Mouse (Mus musculus): ENCODE measurements at regions not wholly inside any gene's neighbourhood (a gene's known extent, or its start where the extent isn't known, plus 50 kb on each side); places are given as distances from the start of the nearest gene placed in this dataset.

DNA sequence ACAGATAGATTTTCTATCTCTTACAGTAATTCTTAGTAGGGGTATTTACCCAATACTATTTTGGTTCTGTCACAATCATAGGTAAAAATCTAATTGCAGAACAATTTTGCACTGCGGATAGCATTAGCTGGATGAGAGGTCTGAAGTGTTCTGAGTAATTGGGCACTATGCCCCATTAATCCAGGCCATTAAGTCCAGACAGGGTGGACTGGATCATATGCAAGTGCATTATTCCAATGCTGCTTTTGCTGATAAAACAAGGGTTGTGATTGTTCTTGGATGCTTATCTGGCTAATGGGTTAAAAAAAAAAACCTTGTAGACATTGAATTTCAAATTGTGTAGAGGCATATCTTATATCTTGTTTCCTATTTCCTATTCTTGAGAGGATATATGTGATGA lies 1732.6 kb upstream of the Gm6569 start:
- no peak for DNase-seq (ENCODE audit: low read depth, low spot score)

DNA sequence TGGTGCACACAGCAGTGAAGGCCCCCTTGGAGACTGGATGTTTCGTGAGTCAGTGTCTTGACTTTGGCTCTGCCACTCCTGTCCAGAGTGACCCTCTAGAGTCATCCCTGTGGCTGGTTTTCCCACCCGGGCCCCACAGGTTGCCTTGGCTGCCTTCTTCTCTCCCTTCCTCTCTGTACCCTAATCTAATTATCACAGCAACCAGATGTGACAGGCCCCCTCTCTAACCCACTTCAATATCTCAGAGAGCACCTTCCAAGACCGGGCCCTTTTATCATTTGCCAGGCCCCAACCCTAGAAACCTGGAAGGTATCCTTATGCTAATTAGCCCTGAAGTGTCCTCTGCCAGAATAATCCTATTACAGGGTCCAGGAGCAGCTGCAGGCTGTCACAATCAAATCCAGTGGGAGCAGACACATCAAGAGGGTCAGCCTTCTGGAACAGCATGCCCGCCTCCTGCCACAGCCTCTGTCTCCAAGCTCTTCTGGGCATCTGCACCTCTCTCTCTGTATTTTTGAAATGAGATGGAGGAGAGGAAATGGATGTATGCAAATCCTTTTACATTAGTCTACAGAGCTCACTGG lies 1728.4 kb upstream of the Gm6569 start:
- DNase-seq (ENCODE audit: low read depth, low spot score): no peak

DNA sequence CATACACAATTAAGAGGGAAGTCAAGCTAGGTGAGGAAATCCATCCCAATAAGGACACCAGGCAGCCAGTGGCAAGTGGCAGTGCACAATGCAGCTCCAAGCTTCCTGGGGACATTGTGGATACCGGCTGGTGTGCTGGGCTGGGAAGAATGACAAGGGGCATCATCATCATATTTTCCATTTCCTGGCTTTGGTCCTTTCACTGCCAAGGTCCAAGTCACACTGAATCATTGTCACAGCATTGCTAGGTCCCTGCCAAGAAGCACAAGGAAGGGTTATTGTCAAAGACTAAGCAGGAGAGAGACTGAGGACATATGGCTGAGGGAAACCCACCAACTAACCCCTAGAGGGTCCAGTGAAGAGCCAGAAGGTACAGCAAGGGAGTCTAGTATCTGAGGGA lies 1723.8 kb upstream of the Gm6569 start:
- no peak for DNase-seq (ENCODE audit: low read depth, low spot score)

DNA sequence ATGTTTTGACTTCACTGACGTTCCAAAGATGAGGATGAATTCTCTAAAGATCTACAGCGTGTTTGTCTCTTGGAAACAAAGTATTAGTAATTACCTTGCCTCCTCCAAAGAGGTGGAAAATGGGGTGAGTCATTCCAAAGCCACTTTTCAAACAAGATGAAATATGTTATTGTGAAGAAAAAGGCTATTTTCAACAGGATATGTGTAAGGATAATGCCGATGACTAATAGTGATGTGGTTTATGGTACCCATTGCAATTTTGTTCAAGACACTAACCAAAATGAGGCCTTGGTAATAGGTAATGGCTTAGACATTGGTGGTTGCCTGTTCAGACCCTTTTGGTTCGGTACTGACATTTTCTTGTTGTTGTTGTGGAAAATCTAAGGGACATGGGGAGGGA lies 1717.6 kb upstream of the Gm6569 start:
- DNase-seq (ENCODE audit: low read depth, low spot score): no peak

DNA sequence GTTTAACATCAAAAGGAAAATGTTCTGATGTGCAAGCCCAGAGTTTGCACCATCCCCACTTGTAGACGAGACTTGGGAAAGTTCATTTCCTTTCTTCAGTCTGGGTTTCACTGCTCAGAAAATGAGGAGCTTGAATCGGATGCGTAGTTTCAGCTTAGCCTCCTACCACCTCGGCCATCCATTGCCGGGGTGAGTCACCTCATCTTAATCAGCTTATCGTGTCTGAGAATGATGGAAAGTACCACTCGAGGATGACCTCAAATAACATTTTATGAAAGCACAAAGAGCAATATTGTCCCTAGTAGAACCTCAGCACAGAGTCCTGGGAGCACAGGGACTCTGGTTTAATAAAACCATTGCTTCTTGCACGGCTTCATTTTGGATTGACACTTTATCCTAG lies 1700.1 kb upstream of the Gm6569 start:
- peak; percentile 11 for DNase-seq (ENCODE audit: low read depth, low spot score)

DNA sequence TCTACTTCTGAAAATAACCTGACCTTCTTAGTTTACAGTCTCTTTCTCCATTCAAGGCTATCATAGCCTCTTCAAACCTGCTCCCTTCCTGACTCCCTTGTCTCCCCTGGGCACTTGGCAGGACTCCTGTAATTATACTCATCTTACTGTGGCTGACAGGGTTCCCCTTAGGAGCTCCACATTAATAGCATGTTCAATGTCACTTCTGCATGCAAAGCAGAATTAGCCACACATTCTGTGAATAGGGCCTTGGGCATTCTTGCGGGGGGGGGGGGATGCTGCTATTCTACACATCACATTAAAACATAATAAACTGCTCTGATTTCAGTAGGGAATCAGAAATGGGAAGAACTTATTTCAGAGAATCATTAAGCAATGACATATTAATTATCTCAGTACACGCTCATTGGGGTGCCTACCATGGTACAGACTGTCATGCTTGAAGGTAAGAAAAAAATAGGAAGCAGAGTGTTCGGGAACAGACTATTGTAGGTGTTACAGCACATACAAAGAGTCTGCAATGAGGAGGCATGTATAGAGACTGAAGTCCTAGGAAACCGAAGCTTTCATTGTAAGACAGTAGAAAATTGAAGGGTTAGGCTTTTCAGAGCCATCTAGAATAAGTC lies 1698.3 kb upstream of the Gm6569 start:
- DNase-seq (ENCODE audit: low read depth, low spot score): no peak

DNA sequence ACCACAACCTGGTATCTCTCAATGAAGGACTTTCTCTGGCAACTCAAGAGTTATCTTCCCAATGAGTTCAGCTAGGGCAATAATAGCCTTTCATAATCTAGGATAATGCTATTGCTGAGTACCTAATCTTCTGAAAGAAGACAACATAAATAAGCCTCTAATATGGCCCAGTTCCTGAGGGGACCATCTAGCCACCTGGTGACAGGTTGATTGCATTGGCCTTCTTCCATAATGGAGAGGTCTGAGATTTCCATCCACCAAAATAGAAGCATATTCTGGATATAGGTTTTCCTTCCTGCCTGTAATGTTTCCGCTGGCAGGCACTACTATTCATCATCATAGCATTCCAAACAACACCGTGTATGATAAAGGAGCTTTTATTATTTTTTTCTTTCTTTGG lies 1694.2 kb upstream of the Gm6569 start:
- peak; percentile 31 for DNase-seq (ENCODE audit: low read depth, low spot score)

DNA sequence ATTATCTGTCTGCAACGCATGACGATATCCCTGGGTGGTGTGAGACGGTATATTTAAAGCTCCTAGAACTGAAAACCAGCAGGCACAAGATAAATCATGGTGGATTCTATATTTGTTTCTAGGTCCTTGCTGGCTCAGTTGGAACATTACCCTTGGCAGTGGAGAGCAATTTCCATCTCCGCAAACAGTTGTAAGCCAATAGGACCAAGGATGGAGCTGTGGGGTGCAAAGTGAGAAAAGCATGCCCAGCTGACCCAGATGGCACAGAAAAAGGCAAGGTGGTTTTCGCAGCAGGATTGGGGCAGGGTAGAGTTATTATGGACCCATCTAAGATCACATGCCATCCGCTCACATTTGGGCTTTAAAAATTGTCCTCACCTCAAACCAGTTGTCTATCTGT lies 1683.8 kb upstream of the Gm6569 start:
- DNase-seq (ENCODE audit: low read depth, low spot score): no peak

DNA sequence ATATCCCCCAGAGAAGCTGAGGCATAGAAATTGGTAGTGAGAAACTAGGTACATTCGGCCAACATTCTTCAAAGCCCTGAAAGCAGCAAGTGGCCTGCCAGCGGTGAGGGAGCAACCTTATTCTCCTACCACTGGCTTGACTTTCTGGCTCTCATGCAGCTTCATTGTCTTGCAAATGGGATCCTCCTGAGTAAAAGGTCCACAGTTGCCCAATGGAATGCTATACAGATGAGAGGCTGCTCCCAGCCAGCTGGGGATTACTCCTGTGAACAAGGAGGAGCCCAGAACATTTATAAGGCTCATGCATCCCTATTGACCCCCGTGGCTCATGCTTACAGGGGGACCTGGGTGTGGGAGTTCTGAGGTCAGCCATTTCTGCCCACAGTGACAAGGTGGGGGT lies 1675.9 kb upstream of the Gm6569 start:
- DNase-seq (ENCODE audit: low read depth, low spot score): no peak

DNA sequence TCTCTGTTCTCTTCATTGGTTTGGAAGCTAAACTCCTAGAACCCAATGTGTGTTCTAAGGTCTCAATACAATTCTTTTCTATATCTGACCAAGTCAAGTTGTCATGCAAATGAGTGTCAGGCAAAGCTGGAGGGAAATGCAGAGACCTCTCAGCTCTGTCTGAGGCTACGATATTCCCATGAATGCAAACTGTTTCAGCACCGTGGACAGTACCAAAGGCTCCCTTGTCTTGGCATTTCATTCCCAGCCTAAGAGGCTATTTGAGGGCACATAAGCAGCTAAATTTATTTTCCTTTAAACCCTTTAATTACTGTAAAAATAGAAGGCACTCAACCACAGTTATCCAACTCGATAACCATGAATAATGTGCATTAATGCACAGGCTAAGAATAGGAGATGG lies 1633.5 kb upstream of the Gm6569 start:
- DNase-seq (ENCODE audit: low read depth, low spot score): no peak

DNA sequence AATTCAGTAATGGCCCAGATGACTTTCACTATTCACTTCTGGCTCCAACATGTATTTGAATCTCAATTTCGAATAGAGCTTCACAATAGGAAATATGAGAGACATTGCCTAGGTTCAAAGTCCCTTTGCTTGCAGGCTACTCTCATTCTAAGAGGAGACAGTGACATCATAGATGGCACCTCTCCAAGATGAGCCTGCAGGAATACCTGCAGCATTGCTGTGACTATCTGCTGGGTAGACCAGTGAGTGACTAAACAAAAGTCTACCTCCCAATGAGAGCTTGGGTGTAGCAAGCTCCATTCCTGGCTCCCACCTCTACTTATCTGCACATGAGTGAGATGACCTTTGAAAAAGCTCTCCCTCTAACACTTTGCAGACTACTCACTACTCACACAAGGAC lies 1632.6 kb upstream of the Gm6569 start:
- DNase-seq (ENCODE audit: low read depth, low spot score): no peak

DNA sequence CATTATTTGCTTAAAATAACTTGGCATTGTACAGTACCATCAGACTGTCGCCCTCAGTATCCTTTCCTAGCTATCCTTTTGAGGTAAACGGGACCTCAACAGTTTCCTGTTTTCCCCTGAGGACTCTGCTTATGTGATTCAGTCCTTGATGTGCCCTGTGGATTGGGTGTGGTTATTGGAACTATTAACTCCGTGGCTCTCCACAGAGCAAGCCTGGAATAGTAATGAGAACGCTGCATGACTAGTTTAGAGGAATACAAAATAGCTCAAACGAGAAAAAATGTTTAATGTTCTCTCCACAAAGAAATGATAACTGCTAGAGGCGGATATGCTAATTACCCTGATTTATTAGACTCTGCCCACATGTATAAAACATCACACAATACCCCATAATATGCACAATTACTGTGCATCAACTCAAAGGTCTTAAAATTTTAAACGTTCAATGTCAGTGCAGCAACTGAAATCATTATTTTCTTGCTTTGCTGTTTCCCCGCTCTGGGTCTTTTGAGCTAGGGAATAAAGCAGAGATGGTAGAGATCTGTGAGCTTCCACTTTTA lies 1629.0 kb upstream of the Gm6569 start:
- DNase-seq (ENCODE audit: low read depth, low spot score): no peak

DNA sequence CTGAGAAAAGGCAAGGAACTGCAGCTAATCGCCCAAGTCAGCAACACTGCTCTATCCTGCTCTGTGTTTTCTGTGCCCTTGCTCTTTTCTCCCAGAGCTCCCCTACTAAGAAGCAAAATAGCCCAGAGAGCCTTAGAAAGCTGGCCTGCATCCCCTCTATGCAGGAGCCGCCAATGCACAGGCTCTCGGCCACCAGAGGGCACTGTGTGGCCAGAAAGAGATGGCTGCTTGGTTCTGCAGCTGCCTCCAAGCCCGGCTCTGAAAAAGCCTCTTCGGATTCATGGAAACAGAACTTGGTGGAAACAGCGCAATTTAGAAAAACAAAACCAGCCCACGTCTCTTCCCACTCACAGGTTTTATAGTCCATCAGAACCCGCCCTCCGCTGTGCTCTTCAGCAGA lies 1628.4 kb upstream of the Gm6569 start:
- peak; percentile 71 for DNase-seq (ENCODE audit: low read depth, low spot score)

DNA sequence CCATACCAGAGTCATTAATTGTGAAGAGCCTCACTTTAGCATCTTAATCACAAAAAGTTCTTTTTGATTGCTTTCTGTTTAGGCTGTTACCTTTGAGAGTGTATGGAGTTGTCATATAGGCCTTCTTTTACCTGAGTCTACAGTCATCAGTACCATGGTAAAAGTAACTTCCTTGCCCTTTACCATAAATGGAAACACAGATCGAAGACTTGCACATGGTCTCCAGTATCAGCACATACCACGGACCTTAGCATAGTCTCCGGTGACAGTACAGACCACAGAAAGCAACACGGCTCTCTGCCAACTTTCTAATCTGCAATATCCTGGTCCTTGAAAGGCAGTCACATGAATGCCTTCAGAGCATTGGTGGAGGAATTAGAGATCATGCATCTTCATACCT lies 1626.8 kb upstream of the Gm6569 start:
- no peak for DNase-seq (ENCODE audit: low read depth, low spot score)

DNA sequence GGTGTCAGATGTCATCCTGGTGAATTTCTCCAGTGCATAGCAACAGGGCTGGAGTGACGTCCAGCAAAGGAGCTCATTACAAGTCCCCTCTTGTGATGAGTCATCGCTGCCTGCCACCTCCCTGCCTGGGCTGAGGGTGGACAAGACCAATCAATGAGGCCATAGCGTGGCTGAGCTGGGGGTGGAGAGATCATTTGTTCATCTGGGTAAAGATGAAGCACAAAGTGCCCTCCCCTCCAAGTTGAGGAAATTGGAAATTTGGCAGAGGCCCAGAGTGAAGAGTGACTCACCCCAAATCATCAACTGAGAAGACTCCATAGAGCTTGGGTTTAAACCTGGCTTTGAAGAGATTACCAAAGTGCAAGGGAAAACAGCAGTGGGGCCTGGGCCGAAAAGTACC lies 1626.3 kb upstream of the Gm6569 start:
- DNase-seq (ENCODE audit: low read depth, low spot score): no peak

DNA sequence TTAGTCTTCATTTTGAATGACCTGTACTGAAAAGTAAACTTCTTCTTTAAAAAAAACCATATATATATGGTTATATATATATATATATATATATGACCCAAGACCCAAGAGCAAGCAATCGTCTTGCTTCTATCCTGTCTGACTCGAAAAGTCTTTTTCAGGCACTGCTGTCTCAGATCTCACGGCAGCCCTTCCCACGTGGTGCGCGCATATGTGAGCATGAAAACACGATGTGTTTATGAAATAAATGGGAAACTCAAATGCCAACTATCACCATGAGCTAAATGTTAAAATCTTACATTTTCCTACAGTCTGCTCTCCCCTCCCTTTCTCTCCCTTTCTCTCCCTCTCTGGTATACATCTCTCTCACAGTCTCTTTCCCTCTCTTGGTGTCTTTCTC lies 1625.4 kb upstream of the Gm6569 start:
- DNase-seq (ENCODE audit: low read depth, low spot score): no peak

DNA sequence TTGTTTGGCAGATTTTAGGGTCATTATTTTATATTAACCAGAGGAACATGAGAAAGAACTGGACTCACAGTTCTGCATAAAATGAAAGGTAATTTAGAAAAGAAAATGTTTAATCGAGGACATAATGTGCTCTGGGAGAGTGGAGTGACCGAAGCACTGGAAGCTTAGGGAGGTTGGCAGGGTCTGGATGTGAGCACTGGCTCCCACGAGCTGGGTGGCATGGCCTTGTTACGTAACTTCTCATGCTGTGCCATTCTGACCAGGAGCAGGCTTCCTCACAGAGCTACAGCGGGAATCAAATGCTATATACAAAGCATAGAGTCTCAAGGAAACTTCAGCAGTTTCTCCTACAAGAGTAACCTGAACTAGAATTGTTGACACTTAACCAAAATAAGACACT lies 1616.6 kb upstream of the Gm6569 start:
- no peak for DNase-seq (ENCODE audit: low read depth, low spot score)

DNA sequence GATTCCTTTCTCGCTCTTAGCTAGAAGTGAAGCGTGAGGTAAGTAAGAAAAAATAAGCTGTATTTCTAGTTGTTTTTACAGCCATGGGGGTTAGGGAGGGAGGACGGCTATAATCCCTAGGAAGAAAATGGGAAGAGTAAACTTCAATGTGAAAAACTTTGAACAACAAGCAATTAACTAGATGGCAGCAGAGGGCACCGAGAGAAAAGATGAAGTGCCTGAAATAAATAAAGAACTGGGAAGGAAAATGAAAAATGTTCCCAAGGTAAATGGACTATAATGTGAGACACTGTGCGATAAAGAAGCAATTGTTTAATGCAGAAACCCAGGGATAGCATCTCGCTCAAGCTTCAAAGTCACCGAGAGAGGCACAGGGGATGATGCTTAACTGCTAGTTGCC lies 1614.4 kb upstream of the Gm6569 start:
- DNase-seq (ENCODE audit: low read depth, low spot score): no peak

DNA sequence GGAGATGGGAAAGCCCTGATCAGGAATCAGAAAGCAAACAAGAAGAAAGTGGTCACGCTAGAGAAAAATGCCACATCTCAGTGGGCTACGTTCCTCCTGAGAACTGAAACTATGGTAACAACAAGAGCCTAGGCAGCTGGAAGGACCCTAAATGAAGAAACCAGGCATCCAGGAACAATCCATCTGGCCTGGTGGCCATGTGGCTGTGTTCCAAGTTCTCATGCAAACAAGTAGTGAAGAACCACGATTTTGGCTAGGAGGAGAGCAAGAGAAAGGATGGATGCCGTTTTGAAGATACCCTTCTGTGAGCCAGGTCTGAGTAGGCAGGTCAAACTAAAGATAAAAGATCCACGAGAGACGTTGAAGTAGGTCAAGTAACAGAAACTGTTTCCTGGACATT lies 1613.6 kb upstream of the Gm6569 start:
- DNase-seq (ENCODE audit: low read depth, low spot score): no peak

DNA sequence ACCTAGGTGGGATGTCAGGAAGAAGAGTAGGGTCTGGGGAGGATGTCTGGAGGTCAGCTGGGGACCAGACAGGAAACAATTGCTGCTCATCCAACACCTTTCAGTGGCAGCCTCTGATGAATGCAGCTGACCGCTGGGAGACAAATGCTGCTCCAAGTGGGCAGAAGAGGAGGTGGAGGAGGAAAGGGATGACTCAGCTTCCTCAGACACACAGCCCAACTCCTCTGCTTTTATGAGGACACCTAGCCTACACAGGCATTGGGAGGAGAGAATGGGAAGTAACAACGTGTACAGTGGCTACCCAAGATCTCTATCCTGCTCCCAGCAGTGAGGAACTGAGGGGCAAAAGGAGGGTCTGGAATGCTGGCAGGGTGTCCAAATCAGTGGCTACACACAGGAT lies 1602.0 kb upstream of the Gm6569 start:
- DNase-seq (ENCODE audit: low read depth, low spot score): no peak

DNA sequence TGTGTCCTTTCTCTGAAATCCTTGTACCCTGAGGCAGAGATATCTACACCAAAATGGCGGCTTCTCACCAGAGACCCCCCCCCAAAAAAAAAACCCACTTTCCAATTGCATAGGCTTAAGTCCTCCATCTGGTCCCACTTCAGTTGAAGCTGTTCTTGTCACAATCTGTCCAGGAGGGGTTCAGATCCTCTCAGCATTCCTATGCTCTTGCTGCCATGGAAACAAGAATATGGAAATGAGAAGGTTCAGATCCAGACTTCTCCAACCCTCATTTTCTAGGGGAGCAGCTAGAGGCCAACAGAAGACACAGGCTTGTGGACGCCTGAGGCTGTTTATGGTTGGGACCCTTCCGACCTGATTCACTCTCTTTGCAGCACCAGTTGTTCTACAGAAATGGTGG lies 1569.7 kb upstream of the Gm6569 start:
- DNase-seq (ENCODE audit: low read depth, low spot score): no peak

DNA sequence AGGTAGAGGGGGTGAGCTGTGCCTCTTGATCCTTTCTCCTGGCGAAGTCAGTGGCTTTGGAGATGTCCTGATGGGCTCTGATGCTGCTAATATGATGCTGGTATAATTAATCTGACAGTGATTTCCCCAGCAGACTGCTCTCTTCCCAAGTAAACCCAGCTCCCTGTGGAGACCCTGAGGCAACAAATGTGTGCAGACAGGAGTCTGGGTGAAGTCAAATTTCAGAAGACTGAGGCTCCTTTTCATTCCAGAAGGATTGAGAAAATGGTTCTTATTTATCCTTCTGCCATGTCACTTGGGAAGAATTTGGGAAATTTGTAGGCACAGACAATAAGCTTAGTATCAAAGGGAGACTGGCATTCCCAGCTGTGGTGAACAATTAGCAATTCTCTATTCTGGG lies 1550.5 kb upstream of the Gm6569 start:
- DNase-seq (ENCODE audit: low read depth, low spot score): no peak

DNA sequence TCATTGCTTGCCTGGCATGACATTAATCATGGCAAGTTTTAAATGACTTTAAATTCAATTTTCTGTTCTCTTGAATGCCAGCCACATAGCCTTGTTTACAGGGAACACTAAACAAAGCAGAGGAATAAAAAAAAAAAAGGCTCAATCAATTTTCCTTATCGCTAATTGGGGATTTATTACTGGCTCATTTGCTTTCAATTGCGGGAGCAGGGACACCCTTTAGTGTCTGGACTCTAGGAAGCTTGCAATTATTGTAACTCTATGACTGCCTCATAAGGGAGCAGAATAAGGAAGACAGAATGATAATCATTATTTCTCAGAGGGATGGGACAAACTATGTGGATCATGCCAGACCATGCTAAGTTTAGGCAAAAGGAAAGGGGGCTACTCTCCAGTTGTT lies 1537.7 kb upstream of the Gm6569 start:
- DNase-seq (ENCODE audit: low read depth, low spot score): no peak

DNA sequence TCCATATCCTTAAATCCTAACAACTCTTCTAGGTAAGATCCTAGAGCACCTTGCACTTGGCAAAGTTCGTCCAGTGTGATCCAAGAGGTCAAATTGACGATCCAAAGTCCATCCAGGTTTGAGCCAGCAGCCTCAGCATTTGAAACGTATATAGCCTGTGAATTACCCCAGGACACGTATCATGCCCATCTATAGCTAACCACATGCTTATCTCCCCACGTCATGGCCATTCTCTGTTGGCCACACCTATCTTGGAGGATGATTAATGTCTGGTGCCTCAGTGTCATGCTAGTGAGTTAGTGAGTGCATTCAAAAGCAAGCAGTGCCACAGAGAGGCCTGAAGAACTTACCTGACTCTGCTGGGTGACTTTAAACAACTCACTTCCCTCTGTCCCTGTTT lies 1521.9 kb upstream of the Gm6569 start:
- DNase-seq (ENCODE audit: low read depth, low spot score): no peak

Data from retina, postnatal 7 days (tissue).